Mouse (Mus musculus): Measurements from ENCODE around the gene Zfp423. TPM values are rescaled to one million over a fixed set of nuclear protein-coding genes. Genes with fewer than 3 reads are reported as not detected.
A peak's percentile ranks its signal among the peaks of the same experiment; 100 is the strongest.

The Zfp423 gene
- polyA plus RNA-seq, 1 experiment from 2014 or later: 41.3 TPM

DNA sequence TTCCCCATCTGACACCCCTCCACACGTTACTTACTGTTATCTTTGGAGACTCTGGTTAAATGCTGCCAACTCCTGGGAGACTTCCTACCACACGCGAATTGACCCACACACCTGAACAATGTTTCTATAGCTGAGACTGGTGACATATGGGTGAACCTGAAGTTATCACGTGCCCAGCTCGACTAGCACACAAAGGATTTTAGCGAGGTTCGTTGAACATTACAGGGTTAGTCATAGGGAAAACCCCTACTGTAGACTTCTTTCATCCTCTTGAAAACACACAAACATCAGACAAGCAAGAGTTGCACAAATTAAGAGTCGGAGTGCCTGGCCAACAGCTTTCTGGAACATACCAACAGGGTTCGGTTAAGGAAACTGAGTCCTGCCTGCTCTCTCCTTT lies 191.5 kb downstream of the Zfp423 start:
- Histone ChIP-seq H3K27ac (no peak overlapping the region), H3K4me1 (replicated peaks) (peaks cover 15% of the 10 kb centered on the region; the same call in 1 of the 2 replicates), H3K27me3 (ENCODE audit: insufficient read depth, poor library complexity, severe bottlenecking) (no peaks in the 10 kb centered on the region), H3K4me3 (no peak overlapping the region), H3K9me3 (no peaks in the 10 kb centered on the region), H3K36me3 (peaks cover 65% of the 10 kb centered on the region)
- no peak for DNase-seq (ENCODE audit: low spot score)
- 94% methylated on average over 9 of the region's 9 CpGs for WGBS

GRCm38 (mm10) chr8:87765276-87765675 lies 194.1 kb downstream of the Zfp423 start:
- no peak overlapping the region for H3K4me3 ChIP-seq
- 84% methylated on average over 3 of the region's 3 CpGs for WGBS
- no peak overlapping the region for H3K27ac ChIP-seq
- no peak for DNase-seq (ENCODE audit: low spot score)
- H3K36me3 ChIP-seq: peaks cover 40% of the 10 kb centered on the region
- peaks cover 15% of the 10 kb centered on the region; the same call in 1 of the 2 replicates for H3K4me1 ChIP-seq (replicated peaks)
- no peaks in the 10 kb centered on the region for H3K9me3 ChIP-seq
- H3K27me3 ChIP-seq (ENCODE audit: insufficient read depth, poor library complexity, severe bottlenecking): no peaks in the 10 kb centered on the region

- H3K4me3 ChIP-seq: no peak overlapping the region
- no peaks in the 10 kb centered on the region for H3K9me3 ChIP-seq
- 51% methylated on average over 8 of the region's 8 CpGs for WGBS
- H3K36me3 ChIP-seq: peaks cover 17% of the 10 kb centered on the region; the same call in 1 of the 2 replicates
- no peaks in the 10 kb centered on the region for H3K27me3 ChIP-seq (ENCODE audit: insufficient read depth, poor library complexity, severe bottlenecking)
- H3K4me1 ChIP-seq (replicated peaks): peaks cover 24% of the 10 kb centered on the region
- peak overlapping the region; percentile 60 for H3K27ac ChIP-seq
- no peak for DNase-seq (ENCODE audit: low spot score)
Observed at GRCm38 (mm10) chr8:87758750-87759149, 200.6 kb downstream of the Zfp423 start.

DNA sequence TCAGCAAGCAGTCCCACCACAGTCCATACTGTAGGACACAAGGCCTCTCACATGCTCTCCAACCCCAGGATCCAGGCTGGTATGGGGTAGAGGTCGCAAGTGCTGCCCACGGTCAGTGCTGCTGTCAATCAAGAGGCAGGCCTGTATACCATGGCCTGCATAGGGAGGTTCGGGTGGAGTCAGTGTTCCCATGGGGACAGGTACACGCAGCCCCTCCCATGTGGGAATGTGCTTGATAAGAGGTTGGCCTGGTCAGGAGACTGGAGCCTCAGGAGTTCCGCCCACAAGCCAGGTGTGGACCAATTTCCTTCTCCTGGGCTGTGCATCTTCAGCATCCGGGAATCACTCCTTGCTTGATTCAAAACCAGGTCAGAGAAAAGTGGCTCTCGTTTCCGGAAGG lies 204.5 kb downstream of the Zfp423 start:
- DNase-seq (ENCODE audit: low spot score): no peak
- H3K9me3 ChIP-seq: no peaks in the 10 kb centered on the region
- H3K36me3 ChIP-seq: peaks cover 23% of the 10 kb centered on the region
- H3K27ac ChIP-seq: no peak overlapping the region
- no peak overlapping the region for H3K4me3 ChIP-seq
- WGBS: 85% methylated on average over 8 of the region's 8 CpGs
- H3K4me1 ChIP-seq (replicated peaks): peaks cover 51% of the 10 kb centered on the region
- H3K27me3 ChIP-seq (ENCODE audit: insufficient read depth, poor library complexity, severe bottlenecking): no peaks in the 10 kb centered on the region

DNA sequence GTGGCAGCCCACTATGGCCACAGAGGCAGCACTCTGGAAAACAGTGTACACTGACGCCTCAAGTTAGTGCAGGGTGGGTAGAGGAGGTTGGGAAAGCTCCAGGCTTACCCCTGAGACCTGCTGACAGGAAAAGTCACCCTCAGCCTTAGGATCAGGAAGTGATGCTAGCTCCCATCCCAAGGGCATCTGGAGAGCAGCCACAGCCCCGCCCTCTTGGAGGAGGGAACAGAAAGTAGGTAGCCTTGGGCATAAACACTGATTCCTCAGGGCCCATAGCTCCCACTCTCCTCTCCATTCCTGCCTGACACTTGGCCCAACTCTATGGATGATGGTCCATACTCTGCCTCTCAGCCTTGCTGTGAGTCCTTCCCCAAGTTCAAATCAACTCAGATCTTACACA lies 205.8 kb downstream of the Zfp423 start:
- H3K36me3 ChIP-seq: peaks cover 19% of the 10 kb centered on the region
- DNase-seq (ENCODE audit: low spot score): no peak
- no peak overlapping the region for H3K4me3 ChIP-seq
- peaks cover 48% of the 10 kb centered on the region for H3K4me1 ChIP-seq (replicated peaks)
- no peaks in the 10 kb centered on the region for H3K27me3 ChIP-seq (ENCODE audit: insufficient read depth, poor library complexity, severe bottlenecking)
- WGBS: 72% methylated on average over 2 of the region's 2 CpGs
- H3K27ac ChIP-seq: peak overlapping the region; percentile 62; the same call in 1 of the 2 replicates
- no peaks in the 10 kb centered on the region for H3K9me3 ChIP-seq

DNA sequence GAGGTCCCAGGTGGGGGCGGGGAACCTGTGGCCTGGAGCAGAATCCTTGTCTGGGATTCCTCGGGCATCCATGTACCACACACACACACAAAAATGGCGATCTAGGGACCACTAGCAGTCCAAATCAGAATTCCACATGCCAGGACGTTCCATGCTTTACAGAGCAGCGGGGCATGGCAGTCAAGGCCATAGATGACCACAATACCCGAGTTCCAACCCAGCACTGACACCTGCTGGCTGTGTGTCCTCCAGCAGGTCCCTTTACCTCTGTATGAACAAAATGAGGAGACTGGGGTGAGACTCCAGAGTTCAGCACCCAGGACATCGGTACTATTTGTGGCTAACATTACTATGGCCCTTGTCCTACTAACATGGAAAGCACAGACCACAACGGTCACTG lies 206.2 kb downstream of the Zfp423 start:
- Histone ChIP-seq H3K9me3 (no peaks in the 10 kb centered on the region), H3K27me3 (ENCODE audit: insufficient read depth, poor library complexity, severe bottlenecking) (no peaks in the 10 kb centered on the region), H3K4me1 (replicated peaks) (peaks cover 49% of the 10 kb centered on the region), H3K27ac (peak overlapping the region; percentile 62; the same call in 1 of the 2 replicates), H3K36me3 (peaks cover 15% of the 10 kb centered on the region; the same call in 1 of the 2 replicates), H3K4me3 (no peak overlapping the region)
- 74% methylated on average over 8 of the region's 8 CpGs for WGBS
- DNase-seq (ENCODE audit: low spot score): no peak

DNA sequence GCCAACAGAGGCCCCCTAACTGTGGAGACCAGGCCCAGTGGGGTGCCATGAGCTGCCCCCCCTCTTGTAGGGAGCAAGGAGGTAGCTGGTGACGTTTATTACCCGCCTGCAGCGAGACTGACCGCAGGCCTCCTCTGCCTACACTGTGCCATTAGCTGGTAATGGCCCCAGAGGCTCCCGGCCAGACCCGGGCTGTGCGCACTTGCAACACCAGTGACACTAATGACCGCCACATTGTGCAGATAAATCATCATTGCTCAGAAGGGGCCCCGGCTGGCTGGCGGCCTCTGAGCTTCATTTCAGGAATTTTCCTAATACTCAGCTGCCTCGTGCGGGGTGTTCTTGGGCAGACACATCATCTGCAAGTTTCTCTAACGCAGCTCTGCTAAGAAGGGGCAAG lies 206.7 kb downstream of the Zfp423 start:
- H3K27ac ChIP-seq: peak overlapping the region; percentile 62; the same call in 1 of the 2 replicates
- H3K4me1 ChIP-seq (replicated peaks): peaks cover 53% of the 10 kb centered on the region
- H3K27me3 ChIP-seq (ENCODE audit: insufficient read depth, poor library complexity, severe bottlenecking): no peaks in the 10 kb centered on the region
- H3K36me3 ChIP-seq: peaks cover 15% of the 10 kb centered on the region; the same call in 1 of the 2 replicates
- no peak overlapping the region for H3K4me3 ChIP-seq
- H3K9me3 ChIP-seq: no peaks in the 10 kb centered on the region
- no peak for DNase-seq (ENCODE audit: low spot score)
- 80% methylated on average over 13 of the region's 13 CpGs for WGBS

DNA sequence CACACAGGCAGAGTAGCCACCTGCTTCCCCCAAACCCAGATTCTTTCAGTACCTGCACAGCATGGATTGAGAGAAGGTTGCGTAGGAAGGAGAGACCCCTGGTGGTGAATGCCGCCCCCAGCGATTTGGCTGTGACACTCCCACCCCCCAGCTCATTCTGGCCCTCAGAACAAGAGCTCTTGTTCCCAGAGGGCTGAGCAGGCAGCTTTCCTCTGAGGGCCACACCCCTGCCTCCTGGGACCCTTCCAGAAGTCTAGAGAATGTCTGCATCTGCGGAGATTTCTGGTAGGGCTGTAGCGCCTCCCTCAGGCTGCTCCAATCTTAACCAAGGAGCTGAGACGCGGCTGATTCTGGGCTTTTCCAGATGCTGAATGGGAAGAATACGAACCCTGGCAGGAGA lies 211.8 kb downstream of the Zfp423 start:
- H3K36me3 ChIP-seq: peaks cover 11% of the 10 kb centered on the region; the same call in 1 of the 2 replicates
- WGBS: 22% methylated on average over 8 of the region's 8 CpGs
- no peaks in the 10 kb centered on the region for H3K9me3 ChIP-seq
- peak; percentile 50 for DNase-seq (ENCODE audit: low spot score)
- peaks cover 77% of the 10 kb centered on the region for H3K4me1 ChIP-seq (replicated peaks)
- peak overlapping the region; percentile 87 for H3K27ac ChIP-seq
- H3K4me3 ChIP-seq: no peak overlapping the region
- no peaks in the 10 kb centered on the region for H3K27me3 ChIP-seq (ENCODE audit: insufficient read depth, poor library complexity, severe bottlenecking)

DNA sequence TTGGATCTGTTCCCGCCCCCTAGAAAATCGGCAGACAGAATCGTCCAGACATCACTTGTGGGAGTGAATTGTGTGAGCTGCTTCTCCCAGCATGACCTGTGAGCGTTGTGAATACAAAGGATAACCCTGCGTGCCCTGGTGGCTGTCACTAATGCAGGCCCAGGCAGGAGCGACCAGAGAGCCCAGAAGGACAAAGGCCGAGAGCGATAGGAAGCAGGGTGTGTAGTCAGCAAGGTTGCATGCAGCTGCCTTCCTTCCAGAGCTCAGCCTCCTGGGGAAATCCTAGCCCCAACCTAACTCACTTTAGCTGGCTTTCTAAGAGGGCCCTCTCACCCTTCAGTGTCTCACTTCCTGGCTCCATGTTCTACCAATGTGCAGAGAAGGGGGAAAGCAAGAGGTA lies 212.3 kb downstream of the Zfp423 start:
- DNase-seq (ENCODE audit: low spot score): no peak
- Histone ChIP-seq H3K4me3 (no peak overlapping the region), H3K36me3 (peaks cover 12% of the 10 kb centered on the region; the same call in 1 of the 2 replicates), H3K4me1 (replicated peaks) (peaks cover 74% of the 10 kb centered on the region), H3K9me3 (no peaks in the 10 kb centered on the region), H3K27me3 (ENCODE audit: insufficient read depth, poor library complexity, severe bottlenecking) (no peaks in the 10 kb centered on the region), H3K27ac (peak overlapping the region; percentile 87)
- 12% methylated on average over 8 of the region's 8 CpGs for WGBS

- 64% methylated on average over 14 of the region's 14 CpGs for WGBS
- H3K36me3 ChIP-seq: peaks cover 12% of the 10 kb centered on the region; the same call in 1 of the 2 replicates
- H3K27ac ChIP-seq: peak overlapping the region; percentile 82
- no peaks in the 10 kb centered on the region for H3K9me3 ChIP-seq
- H3K27me3 ChIP-seq (ENCODE audit: insufficient read depth, poor library complexity, severe bottlenecking): no peaks in the 10 kb centered on the region
- DNase-seq (ENCODE audit: low spot score): no peak
- no peak overlapping the region for H3K4me3 ChIP-seq
- H3K4me1 ChIP-seq (replicated peaks): peaks cover 68% of the 10 kb centered on the region
Observed at GRCm38 (mm10) chr8:87746072-87746471, 213.3 kb downstream of the Zfp423 start.

- H3K36me3 ChIP-seq: peaks cover 12% of the 10 kb centered on the region; the same call in 1 of the 2 replicates
- 81% methylated on average over 20 of the region's 20 CpGs for WGBS
- no peaks in the 10 kb centered on the region for H3K9me3 ChIP-seq
- H3K4me3 ChIP-seq: no peak overlapping the region
- no peak for DNase-seq (ENCODE audit: low spot score)
- H3K27ac ChIP-seq: peak overlapping the region; percentile 82
- peaks cover 66% of the 10 kb centered on the region for H3K4me1 ChIP-seq (replicated peaks)
- H3K27me3 ChIP-seq (ENCODE audit: insufficient read depth, poor library complexity, severe bottlenecking): no peaks in the 10 kb centered on the region
Observed at GRCm38 (mm10) chr8:87745125-87745698, 214.2 kb downstream of the Zfp423 start.

DNA sequence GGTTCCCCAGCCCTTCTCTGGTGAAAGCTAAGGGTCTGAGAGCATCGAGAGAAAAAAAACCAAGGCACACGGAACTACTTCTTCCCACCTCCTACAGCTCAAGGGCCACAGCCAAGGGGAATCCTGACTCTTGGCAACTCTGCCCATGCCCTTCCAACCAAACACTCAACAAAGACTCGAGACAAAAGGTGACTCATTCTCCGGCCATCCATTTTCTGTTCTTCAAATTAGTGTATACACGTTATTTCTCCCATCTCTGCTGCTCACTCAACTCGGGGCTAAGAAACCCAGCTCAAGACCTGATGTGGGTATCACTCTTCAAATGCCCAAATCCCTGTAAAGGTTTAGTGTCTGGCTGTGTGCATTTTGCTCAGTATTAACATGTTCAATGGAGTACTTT lies 214.8 kb downstream of the Zfp423 start:
- Histone ChIP-seq H3K36me3 (peaks cover 12% of the 10 kb centered on the region; the same call in 1 of the 2 replicates), H3K4me1 (replicated peaks) (peaks cover 72% of the 10 kb centered on the region)
- 87% methylated on average over 6 of the region's 6 CpGs for WGBS

GRCm38 (mm10) chr8:87742016-87742415 lies 217.4 kb downstream of the Zfp423 start:
- Histone ChIP-seq H3K9me3 (no peaks in the 10 kb centered on the region), H3K4me3 (no peak overlapping the region), H3K36me3 (peaks cover 12% of the 10 kb centered on the region), H3K27ac (no peak overlapping the region), H3K4me1 (replicated peaks) (peaks cover 73% of the 10 kb centered on the region), H3K27me3 (ENCODE audit: insufficient read depth, poor library complexity, severe bottlenecking) (no peaks in the 10 kb centered on the region)
- no peak for DNase-seq (ENCODE audit: low spot score)
- 93% methylated on average over 19 of the region's 19 CpGs for WGBS

More for the DNA sequence above, 214.8 kb downstream of the Zfp423 start:
- no peak overlapping the region for H3K4me3 ChIP-seq
- H3K27ac ChIP-seq: peak overlapping the region; percentile 82
- DNase-seq (ENCODE audit: low spot score): no peak
- H3K27me3 ChIP-seq (ENCODE audit: insufficient read depth, poor library complexity, severe bottlenecking): no peaks in the 10 kb centered on the region
- no peaks in the 10 kb centered on the region for H3K9me3 ChIP-seq

All from hindbrain, embryonic 10.5 days (tissue).